Mouse (Mus musculus) c-Kit-positive CD71-positive TER-119-positive erythroid progenitor cells, embryonic 14.5 days (primary cell): Measurements from ENCODE around the gene Gm42688.
A peak's percentile ranks its signal among the peaks of the same experiment; 100 is the strongest.

Source experiments
- DNase-seq: peaks from one replicate; pipeline ENCODE4 v3.0.0-alpha.2; 2013; ENCODE audit warnings: low spot score

Gene Gm42688

DNA sequence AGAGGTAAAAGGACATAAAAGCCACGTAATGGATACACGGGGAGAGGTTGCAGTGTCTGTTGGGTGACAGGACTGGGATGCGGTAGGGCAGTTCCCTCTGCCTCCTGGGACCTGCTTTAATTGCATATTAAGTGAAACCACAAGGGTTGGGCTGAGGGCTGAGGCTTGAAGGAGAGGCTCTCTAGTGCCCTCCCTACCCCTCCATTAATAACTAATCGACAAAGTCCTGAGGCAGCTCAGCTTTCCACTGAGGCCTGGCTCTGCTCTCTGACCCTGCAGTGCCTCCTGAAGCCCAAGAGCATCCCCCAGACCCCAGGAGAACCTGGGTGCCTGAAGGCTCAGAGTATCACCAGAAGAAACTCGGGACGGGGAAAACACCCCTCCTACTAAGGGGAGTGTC, 16.9 kb upstream of the Gm42688 start:
- no peak for DNase-seq

GRCm38 (mm10) chr6:83086121-83087035, 15.0 kb upstream of the Gm42688 start, which contains the start of gene Lbx2:
Gene Lbx2, plus strand, starts transcription at chr6:83086367.
- no peak for DNase-seq

GRCm38 (mm10) chr6:83087205-83087925, 14.1 kb upstream of the Gm42688 start:
- no peak for DNase-seq

- DNase-seq: no peak
Observed at GRCm38 (mm10) chr6:83087926-83088260, 13.5 kb upstream of the Gm42688 start.

DNA sequence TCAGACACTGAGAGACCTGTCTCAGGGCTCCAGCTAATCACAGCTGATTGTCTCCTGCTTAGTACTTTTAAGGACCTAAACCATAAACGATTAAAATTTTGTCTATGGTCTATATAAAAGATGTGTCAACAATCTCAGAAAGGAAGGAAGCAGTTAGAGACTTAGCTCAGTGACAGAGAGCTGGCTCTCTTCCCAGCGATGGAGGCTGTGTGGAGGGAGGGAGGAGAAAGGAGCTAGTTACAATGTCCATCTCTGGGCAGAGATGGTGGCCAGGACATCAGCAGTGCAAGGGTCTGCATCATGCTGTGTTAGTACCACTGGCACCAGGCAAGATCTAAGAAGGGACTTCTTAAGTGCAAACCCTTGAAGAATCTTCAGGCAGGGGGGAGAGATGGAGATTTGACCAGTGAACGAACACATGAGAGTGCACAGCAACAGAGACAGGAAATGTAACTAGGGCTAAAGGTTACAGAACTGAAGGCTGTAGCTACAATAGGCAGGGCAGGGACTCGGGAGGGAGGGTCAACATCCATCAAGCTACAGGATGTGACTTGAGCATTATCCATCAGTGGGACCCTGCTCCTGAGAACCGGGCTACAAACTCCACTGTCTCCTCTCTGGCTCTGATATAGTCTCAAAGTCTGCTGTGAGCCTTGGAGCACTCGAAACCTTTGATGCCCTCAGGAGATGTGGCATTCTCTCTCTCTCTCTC, 8.8 kb upstream of the Gm42688 start:
- DNase-seq: no peak

DNA sequence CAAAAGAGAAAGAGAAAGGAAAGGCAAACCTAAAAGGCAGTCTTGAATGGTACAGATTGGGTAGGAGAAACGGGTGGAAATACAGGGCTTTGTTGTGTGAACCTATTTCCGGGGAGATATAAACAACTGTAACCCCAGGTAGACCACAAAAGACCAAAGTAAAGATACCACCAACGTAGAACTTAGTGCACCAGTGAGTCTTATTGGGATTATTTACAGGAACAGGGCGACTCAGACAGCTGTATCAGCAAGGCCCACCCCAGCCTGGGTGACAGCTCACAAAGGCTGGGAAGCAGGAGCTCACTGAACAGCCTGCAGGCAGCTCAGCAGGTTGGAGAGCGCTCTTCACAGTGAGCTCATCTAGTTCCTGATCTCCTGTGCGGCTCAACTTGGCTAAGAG, 5.4 kb upstream of the Gm42688 start:
- DNase-seq: no peak

DNA sequence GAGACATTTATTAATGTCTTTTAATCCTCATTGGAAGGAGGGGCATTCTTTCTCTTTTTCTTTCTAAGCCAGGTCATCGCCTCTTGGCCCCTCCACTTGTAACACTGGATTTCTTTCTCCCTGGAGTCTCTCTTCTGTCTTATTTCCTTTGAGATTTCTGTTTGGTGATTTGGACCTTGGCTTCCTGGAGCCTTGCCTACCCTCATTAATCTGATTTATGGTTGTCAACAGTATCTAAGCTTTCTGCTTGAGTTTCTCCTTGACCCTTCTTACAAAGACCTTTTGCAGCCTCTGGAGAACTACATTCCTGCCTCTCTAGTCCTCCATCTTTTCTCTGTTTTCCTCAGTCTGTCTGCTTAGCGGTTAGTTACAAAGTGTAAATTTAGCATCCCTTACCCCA, 3.0 kb upstream of the Gm42688 start:
- no peak for DNase-seq

GRCm38 (mm10) chr6:83101688-83102556, 505 bp downstream of the Gm42688 start:
- DNase-seq: peak; percentile 62

DNA sequence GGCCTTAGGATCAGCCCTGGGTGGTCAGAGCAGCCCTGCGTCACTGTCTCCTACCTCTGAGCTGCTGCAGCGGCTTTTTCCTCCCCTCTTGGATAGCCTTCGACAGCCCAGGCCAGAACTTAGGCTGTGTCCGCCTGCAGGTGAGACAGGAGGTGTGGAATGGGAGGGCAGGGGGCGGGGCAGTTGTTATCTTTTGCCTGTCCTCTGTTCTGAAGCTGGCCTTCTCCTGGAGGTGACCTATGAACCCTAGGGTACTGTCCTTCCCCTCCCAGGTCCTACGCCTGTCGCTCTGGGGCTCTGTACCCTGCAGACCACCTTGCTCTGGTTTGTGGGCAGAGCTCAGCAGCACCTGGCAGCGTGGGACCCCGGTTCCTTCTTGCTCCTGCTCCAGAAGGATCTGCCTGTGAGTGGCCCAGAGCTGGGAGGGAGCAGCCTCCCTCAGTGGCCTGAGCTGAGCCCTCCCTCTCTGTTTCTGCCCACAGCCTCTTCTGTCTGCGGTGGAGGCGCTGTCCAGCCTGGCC, 1.8 kb downstream of the Gm42688 start:
- no peak for DNase-seq

GRCm38 (mm10) chr6:83104158-83104557, 2.7 kb downstream of the Gm42688 start:
- no peak for DNase-seq

DNA sequence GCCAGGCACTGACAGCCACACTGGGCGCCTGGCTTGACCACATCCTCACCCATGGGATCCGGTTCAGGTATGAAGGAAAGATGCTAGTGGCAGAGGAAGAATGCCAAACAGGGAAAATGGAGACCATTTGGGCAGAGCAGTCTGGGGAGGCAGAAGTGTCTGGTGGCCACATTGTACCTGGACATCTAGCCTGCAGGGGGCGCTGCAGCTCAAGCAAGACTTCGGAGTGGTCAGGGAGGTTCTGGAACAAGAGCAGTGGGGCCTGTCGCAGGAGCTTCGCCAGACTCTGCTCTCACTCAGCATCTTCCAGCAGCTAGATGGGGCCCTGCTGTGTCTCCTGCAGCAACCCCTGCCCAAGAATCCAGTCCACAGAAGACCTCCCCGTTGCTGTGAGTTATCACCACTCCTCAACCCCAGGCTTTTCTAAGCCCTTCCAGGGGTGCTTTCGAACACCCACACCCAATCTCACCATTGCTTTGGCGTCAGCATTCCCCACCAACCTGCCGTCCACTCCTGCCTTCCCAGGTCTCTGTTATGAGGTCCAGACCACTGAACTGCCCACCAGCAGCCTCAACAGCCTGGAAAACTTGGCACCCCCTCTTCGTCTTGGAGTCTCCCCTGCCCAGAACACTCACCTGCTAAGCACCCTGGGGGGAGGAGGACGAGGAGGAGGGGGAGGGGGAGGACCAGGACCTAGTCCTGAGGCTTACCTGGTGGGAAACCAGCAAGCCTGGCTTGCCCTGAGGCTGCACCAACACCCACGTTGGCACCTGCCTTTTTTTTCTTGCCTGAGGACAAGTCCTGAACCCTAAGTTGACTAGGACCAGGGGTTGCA, 6.4 kb downstream of the Gm42688 start:
- peak; percentile 83 for DNase-seq

GRCm38 (mm10) chr6:83108762-83109668, 7.6 kb downstream of the Gm42688 start, which contains the start of gene Mrpl53:
Gene Mrpl53, plus strand, starts transcription at chr6:83109040.
- DNase-seq: no peak

- no peak for DNase-seq
Observed at GRCm38 (mm10) chr6:83111510-83112136, 10.2 kb downstream of the Gm42688 start.

DNA sequence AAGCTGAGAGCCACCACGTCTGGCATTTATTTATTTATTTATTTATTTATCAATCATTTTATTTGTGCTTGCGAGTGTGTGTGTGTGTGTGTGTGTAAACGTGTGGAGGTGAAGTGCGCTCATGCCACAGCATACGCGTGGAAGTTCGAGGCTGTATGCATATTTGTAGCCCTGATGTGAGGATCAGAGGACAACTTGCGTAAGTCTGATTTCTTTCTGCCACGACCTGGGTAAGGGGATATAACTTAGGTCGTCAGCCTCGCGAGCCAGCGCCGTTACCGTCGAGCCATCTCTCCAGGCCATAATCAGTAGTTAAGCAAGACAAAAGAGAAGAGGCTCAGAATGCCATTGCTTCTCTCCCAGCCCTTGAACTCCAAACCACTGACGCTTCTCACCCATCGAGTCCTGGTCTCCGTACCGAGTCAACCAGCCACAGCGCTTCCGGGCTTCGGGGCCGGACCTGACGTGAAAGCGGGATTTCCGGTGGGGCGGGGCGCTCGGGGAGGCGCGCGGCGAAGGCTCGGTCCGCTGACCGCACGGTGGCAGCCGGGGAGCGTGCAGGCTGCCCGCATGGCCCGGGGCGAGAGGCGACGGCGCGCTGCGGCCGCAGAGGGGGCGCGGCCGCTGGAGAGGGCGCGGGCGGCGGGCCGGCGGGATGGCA, 13.7 kb downstream of the Gm42688 start, which contains the start of gene Mogs:
Gene Mogs (plus strand): TSS at position 486 of the 661 bp plus-strand sequence.
- DNase-seq: peak; percentile 86

DNA sequence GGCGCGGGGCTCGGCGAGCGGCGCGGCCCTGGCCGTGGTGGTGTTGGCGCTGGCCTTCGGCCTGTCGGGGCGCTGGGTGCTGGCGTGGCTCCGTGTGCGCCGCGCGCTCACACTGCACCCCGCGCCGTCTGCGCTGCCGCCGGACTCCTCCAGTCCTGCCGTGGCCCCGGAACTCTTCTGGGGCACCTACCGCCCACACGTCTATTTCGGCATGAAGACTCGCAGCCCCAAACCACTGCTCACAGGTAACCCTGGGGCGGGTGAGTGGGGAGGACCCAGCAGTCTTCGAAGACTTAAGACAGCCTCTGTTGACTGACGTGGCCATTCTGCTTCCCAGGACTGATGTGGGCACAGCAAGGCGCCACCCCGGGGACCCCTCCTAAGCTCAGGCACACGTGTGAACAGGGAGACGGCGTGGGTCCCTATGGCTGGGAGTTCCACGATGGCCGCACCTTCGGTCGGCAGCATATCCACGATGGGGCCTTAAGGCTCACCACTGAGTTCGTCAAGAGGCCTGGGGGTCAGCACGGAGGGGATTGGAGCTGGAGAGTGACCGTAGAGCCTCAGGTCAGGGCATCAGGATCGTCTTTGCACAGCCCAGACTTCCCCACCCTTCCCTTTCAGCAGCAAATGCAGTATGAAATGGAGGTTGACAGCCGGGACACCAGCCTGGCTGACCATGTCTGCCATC, 14.4 kb downstream of the Gm42688 start:
- no peak for DNase-seq

DNA sequence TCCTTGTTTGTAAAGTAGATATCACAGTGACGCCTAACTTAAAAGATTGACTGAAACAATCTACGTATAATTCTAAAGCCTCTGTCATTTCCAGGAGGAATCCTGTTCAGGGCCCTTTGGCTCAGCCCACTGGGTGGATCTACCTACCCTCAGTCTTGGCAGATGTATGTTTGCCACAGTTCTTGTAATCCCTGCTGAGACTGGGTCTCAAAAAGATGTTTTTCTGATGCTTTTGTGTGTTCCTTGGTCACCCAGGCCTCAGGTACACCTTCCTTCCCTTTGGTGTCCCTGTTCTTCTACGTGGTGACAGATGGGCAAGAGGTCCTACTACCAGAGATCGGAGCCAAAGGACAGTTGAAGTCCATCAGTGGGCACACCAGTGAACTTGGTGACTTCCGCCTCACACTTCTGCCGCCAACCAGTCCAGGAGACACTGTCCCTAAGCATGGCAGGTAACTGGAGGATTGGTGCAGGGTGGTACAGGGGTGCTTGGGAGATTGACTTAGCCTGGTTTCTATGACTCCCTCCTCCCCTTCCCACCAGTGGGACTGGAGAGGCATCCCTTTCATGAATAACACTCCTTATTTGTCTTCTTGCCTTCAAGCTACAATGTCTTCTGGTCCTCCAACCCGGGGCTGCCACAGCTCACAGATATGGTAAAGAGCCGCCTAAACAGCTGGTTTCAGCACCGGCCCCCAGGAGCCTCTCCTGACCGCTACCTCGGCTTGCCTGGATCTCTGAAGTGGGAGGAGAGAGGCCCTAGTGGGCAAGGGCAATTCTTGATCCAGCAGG, 15.2 kb downstream of the Gm42688 start:
- DNase-seq: no peak

DNA sequence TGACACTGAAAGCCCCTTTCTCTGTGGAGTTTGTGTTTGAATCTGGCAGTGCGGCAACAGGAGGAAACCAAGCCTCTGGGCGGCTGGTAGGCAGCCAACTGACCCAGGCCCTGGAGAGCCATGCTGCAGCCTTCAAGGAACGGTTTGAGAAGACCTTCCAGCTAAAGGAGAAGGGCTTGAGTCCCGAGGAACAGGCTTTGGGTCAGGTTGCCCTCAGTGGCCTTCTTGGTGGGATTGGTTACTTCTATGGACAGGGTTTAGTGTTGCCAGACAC, 15.7 kb downstream of the Gm42688 start:
- no peak for DNase-seq
